Mouse (Mus musculus): ENCODE measurements at regions not wholly inside any gene's neighbourhood (a gene's known extent, or its start where the extent isn't known, plus 50 kb on each side); places are given as distances from the start of the nearest gene placed in this dataset.
"Not testable (repeated sequence)": the region's sequence is repeated elsewhere in the genome, so short reads cannot be mapped to it uniquely, and the experiment has no call there.

DNA sequence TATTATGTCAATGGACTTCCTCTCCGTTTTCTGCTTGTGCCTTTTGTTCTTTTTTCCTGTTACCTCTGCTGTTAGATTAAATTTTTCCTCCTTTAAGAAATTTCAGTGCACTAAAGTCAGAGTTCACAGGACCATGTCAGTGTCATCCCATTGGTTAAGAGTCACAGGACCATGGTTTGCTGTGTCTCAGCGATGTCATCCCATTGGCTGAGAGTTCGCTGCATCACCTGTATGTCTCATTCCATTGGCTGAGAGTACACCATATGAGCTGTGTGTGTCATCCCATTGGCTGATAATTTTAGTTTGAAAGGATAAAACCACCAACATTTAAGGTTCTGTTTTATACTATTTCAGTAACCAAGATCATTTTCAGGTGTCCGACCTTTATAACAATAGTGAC is 50.7 kb upstream of the Jade1 start:
- no peak for DNase-seq (ENCODE audit: extremely low read depth, low read depth)

- no peak for DNase-seq (ENCODE audit: extremely low read depth, low read depth)
These were observed 53.4 kb upstream of the Jade1 start for GRCm38 (mm10) chr3:41502161-41502560.

GRCm38 (mm10) chr3:41501639-41502038 is 53.9 kb upstream of the Jade1 start:
- not testable (repeated sequence) for DNase-seq (ENCODE audit: extremely low read depth, low read depth)

- no peak for DNase-seq (ENCODE audit: extremely low read depth, low read depth)
These were observed 54.4 kb upstream of the Jade1 start for GRCm38 (mm10) chr3:41501124-41501523.

DNA sequence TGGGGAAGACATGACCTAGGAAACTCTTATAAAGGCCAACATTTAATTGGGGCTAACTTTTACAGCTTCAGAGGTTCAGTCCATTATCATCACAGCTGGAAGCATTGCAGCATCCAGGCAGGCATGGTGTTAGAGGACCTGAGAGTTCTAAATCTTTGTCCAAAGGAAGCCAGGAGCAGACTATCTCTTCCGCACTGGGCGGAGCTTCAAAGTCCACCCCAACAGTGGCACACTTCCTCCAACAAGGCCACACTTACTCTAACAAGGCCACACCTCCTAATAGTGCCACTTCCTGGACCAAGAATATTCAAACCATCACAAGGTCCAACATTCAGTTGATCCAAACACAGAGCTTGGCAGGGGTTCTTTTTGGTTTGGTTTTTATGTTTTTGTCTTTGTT is 55.9 kb upstream of the Jade1 start:
- DNase-seq (ENCODE audit: extremely low read depth, low read depth): no peak

DNA sequence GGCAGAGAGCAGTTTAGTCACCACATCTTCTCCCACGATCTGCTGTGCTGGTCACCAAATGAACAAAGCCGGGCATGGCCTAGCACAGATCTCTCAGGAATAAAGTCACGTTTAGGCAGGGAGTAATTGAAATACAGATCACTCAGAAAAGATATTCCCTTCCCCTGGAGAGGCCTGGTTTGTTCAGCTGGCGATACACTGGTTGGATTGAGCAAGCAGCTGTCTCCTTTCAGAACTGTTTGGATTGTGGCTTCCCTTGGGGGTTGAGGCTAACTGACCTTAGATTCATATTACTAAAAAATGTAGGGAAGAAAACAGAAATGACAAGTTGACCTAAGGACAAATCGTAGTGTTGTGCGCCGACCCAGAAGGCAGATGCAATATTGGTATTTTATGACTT is 56.7 kb upstream of the Jade1 start:
- no peak for DNase-seq (ENCODE audit: extremely low read depth, low read depth)

DNA sequence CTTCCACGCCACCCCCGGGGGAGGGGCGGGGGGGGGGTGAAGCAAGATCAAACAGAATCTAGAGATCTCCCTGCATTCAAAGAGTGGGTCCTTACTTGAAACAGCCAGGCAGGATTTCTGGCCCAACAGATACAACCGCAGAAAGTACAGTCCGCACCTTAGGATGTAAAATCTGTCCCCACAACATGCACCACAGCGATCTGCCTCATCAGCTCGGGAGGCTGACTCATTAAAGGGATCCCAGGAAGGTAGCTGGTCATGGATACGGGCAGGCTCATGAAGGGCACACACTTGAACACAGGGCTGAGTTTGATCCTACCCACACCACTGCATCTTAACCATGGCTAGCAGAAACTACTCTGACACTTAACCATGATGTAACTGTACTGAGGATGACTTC is 57.8 kb upstream of the Jade1 start:
- no peak for DNase-seq (ENCODE audit: extremely low read depth, low read depth)

DNA sequence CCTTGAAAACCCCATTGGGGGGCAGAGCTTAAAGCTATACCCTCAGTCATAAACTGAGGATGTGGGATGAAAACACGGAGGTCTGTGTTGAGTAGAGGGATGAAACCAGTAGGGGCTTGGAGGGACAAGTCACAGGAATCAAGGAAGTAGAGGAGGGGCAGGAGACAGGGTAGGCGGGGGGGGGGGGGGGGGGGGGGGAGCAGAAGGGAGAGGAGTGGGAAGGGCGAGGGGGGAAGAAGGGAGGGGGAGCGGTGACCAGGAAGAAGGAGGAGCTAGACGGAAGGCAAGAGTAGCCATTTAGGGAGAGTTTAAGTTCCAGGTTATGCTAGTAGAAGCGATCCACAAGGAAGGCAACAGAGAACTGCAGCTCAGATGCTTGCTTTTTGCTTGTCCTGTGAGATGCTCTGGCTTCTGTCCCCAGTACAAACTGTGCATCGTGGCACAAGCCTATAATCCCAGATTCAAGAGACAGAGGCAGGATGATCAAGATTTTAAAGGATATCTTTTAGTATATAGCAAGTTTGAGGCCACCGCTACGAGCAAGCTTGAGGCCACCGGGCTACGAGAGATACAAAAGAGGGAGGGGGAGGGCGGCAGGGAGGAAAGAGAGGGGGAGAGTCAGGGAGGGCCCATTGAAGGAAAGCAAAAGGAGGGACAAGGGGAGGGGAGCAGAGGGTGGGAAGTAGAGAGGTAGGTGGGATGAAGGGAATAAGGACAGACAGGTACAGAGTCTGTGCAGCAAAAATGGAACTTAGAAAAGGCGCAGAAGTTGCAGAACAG is 58.4 kb upstream of the Jade1 start:
- no peak for DNase-seq (ENCODE audit: extremely low read depth, low read depth)

DNA sequence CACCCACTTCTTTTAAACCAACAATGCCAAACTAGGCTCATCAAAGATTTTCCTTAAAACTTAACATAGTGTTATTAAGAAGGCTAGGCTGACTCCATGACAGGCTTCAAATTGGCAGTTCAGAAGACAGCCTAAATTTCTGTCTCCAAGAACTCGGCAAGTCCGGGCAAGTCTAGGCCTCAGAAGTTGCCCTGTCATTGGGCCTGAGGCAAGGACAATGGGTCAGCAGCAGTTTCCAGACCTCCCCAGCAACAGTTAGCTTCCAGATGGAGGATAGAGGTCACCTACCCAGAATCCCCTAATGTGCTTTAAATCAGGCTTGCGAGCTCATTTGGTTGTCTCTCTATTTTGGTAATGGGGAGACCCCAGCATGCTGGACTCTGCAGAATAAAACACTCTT is 59.6 kb upstream of the Jade1 start:
- DNase-seq (ENCODE audit: extremely low read depth, low read depth): no peak

GRCm38 (mm10) chr3:41495097-41495496 is 60.4 kb upstream of the Jade1 start:
- DNase-seq (ENCODE audit: extremely low read depth, low read depth): no peak

DNA sequence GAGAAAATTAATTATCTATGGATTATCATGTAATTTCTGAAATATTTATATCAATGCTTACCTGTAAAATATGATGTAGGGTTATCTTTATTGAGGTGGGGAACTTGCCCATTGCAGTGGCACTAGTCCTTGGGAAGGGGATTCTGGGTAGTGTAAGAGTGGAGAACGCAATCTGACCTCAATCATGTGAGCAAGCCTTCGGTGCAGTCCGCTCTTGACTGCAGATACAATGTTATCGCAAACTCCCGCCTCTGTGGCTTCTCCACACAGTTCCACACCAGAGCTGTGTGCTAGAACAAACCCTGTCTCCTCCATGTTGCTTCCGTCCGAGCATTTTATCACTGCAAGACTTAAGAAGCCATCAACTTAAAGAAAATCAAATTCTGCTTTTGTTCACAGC is 62.1 kb upstream of the Jade1 start:
- DNase-seq (ENCODE audit: extremely low read depth, low read depth): no peak

GRCm38 (mm10) chr3:41492727-41493392 is 62.7 kb upstream of the Jade1 start:
- DNase-seq (ENCODE audit: extremely low read depth, low read depth): no peak

DNA sequence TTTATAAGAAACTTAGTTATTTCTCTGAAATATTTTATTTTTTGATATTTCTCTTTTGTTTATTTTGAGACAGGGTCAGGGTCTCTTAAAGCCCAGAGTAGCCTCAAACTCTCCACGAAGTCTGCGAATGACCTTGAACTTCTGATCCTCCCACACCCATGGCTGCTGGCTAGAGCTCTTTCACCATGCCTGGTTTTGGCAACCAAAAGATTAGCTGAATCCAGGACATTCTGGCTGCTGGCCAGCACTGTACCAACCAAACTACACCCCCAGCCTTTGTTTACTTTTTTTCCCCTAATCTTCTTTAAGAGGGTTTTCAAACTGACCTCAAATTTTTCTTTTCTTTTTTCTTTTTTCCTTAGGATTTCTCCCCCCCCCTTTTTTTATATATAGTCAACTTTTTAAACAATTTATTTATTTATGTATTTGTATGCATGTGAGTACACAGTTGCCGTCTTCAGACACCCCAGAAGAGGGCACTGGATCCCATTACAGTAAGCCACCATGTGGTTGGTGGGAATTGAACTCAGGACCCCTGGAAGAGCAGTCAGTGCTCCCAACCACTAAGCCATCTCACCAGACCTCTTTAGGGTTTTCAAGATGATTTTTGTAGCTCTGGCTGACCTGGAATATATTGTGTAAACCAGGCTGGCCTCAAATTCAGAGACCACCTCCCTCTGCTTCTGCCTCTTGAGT is 63.4 kb upstream of the Jade1 start:
- DNase-seq (ENCODE audit: extremely low read depth, low read depth): no peak

DNA sequence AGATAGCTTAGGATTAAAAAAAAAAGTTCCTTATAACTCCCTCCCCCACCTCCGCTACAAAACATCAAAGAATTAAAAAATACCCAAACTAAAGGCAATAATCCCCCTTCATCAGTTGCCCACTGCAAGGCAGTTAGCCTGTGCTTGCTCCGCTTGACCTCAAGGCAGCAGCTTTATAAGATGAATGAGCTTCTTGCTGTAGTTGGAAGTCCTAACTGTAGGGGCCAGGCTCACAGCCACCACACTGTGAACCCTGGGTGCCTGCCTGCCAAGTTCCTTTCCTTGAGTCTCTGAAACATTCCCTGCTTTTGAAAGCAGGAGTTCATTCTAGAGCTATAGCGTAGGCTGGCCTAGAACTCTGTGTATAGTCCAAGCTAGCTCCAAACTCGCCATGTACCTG is 64.3 kb upstream of the Jade1 start:
- DNase-seq (ENCODE audit: extremely low read depth, low read depth): no peak

DNA sequence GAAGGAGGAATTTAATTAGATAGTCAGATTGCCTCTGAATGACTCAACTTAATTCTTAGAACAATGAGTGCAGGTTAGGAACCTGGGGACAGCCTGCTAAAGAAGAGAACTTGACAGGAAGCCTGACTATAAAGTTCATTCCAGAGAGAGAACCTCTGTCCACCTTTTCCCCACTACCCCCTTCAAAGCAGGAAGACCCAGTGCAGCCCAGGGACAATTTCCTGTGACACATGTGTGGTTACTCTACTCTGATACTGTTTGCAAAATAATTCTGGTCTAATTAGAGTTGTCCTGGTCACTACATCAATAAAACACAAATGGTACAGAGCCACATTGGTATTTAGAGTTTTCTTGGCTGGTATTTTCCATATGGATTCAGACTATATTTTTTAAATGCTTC is 65.5 kb upstream of the Jade1 start:
- DNase-seq (ENCODE audit: extremely low read depth, low read depth): no peak

DNA sequence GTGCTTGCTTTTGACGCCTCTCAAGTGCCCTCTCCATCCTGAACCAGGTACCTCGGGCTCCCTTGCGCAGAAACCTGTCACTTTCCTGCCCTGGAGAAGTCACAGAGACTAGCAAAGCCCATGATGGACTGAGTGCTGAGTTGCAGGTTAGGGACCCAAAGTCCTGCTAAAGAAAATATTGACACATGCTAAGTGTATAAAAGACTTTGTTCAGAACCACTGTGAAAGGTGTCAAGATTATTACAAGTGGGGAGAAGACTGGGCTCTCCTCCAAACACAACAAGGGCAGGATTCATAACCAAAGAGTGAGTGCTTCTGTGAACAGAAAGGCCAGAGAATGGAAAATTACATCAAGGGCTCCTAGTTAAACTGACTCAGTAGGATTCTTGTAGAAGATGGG is 66.0 kb upstream of the Jade1 start:
- no peak for DNase-seq (ENCODE audit: extremely low read depth, low read depth)

GRCm38 (mm10) chr3:41488229-41488774 is 67.2 kb upstream of the Jade1 start:
- no peak for DNase-seq (ENCODE audit: extremely low read depth, low read depth)

GRCm38 (mm10) chr3:41484920-41485319 is 70.6 kb upstream of the Jade1 start:
- no peak for DNase-seq (ENCODE audit: extremely low read depth, low read depth)

GRCm38 (mm10) chr3:41483582-41483981 is 71.9 kb upstream of the Jade1 start:
- DNase-seq (ENCODE audit: extremely low read depth, low read depth): no peak

DNA sequence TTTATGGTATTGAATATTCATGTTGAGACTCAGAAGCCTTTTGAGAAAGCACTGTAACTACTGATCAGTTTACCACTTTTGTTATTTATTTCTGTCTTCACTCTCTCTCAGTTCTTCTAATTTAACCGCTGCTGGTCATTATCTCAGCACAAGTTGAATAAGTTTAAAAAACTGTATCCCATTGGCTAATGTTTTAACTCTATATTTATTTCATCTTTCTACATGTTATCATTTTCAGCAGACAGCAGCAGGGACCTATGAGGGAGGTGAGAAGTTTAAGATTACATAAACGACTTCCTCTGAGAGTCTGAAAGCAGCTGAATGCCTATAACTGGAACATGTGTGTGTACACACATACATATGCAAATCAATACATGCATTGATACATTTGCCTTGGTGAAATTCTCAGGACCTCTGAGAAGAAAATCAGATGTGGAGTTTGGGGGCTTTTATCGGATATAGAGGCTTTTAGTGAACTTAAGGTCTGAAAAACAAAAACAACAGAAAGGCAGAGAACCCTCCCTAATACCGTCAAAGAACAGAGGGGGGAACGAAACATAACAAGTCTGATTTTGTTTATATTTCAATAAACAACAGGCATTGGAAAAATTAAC is 72.5 kb upstream of the Jade1 start:
- no peak for DNase-seq (ENCODE audit: extremely low read depth, low read depth)

DNA sequence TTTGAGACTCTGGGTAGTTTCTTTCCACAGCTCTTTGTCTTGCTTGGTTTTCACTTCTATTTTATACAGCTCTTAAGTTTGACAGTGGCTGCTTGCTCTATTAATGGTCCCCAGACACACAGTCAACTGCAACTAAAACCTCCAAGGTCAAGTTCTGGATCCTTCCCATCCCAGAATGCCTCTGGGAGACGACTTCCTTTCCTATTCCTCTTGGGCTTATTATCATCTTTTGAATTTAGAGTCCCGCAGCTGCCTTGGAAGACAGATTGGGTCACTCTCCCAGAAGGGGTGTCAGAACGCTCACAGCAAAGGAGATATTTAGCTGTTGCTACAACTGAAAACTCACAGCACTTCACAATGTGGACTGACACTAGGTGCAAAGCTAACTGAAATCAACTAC is 75.3 kb upstream of the Jade1 start:
- DNase-seq (ENCODE audit: extremely low read depth, low read depth): no peak

DNA sequence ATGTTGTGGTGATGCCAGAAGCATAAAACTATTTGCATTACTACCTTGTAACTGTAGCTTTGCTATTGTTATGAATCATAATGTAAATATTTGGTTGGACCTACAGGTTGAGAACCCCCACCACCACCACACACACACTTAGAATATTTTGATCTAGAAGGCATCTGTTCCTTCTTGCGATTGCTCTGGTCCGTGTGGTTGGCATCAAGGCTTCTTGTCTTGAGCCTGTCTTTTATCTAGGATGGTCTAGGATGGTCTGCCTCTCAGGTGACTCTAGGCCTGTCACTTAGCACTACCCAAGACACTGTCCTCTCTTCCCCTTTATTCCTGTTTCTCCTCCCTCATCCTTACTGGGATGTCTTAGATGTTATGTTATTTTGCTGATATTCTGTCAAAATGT is 76.6 kb upstream of the Jade1 start:
- DNase-seq (ENCODE audit: extremely low read depth, low read depth): no peak

All from MEL-GATA-1-ER (cell line).